Mouse (Mus musculus) gastrocnemius, postnatal 14 days (tissue): ENCODE measurements around the gene Bcan. TPM values are rescaled to one million over a fixed set of nuclear protein-coding genes. Genes with fewer than 3 reads are reported as not detected.

ENCODE experiments used
- DNase-seq: peaks from one replicate; pipeline ENCODE4 v3.0.0; 2021; ENCODE audit warnings: mixed read lengths
- intact Hi-C: fragments of 180-260 bp; cut with DNase I; formaldehyde crosslinking; loops from one replicate; pipeline ENCODE4 v1.15.1; 2025; ENCODE audit warnings: low total_unique reads
- long read RNA-seq, 2 experiments: library from polyadenylated mRNA; stranded (forward); transcript quantifications; one replicate each; pipeline ENCODE4 v2.0.0; 2021
- total RNA-seq, 2 experiments: library from RNA; stranded (reverse); gene quantifications; 2 replicates each; pipeline ENCODE4 v1.2.3; 2021

The Bcan gene
- under 1 TPM; 0.08 to 0.16 TPM for total RNA-seq
- long read RNA-seq, experiment 1, partial matches to known transcripts = 1 of 1 reads
- long read RNA-seq, experiment 1, other reads (novel, unspliced or antisense) = 0 of 1 reads
- long read RNA-seq, experiment 2 = 0 reads

DNA sequence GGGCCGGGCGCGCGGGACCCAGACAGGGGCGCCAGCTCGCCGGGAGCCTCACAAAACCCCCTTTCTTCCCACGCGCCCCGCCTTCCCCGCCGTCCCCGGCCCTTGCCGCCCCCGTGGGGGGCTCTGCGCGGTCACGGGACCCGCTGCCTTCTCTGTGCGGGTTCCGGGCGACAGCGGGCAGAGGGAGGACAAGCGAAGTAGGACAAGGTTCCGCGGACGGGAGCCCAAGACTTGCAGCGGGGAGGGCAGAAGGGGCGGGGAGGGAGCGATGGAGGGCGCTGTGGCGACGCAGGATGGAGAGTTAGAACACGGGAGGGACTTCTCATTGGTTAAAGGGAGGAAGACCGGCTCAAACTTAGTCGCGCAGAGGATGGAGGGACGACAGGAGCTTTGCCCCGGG lies at the start of gene Bcan:
TSS of gene Bcan (minus strand) at position 50 of the 400 bp plus-strand sequence.
- intact Hi-C loops = no loop called here
- DNase-seq = no peak

DNA sequence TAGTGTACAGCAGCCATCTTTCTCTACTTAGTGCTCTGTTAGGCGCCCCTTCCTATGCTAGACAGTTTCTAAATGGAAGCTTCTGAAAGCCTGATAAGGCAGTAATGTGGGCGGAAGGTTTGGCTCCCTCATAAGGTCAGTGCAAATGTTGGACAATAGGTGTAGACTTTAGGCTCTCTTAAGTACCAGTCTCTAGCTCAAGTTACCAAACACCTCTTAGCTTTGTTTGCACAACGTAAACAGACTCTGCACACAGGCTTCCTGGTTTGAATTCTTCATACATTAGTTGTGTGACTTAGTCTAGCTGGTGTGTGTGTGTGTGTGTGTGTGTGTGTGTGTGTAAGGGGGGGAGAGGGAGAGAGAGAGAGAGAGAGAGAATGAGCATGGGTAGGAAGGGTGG lies 49.5 kb upstream of the Bcan start:
- intact Hi-C loops = no loop called here
- DNase-seq = no peak

DNA sequence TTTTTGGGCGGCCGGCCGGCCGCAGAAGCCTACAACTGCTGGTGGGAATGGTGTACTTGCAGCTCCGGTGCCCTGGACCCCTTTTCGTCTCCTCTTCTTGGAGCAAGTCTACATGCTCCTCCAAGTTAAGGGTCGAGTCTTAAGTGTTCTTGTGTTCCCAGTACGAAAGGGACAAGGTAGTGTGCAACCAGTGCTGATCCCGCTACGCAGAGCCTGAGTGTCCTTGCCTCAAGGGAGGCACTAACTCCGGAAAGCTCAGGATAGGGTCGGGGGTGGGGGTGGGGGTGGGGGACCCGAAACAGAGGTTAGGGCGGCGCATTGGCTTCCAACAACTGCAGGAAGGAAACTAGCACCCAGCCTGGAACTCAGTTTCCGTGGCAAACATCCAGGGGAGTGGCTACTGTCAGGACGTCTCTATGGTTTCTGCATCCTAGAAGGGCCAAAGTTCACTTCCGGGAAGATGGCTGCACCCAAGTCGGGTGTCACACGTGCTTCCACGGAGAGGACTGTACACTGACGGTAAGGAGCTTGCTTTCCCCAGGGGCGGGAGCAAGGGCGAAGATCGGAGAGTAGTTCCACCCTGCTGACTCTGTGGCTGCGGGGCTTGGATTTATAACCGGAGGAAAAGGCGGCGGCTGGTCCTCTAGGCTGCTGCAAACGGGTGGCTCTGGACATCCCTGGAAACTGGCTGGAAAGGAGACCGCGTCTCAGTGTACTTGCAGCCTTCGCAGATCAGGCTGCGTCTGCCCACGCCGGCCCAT lies 42.8 kb upstream of the Bcan start, which contains the start of gene Gpatch4:
TSS of gene Gpatch4 (plus strand) at position 448 of the 761 bp plus-strand sequence.
- peak; percentile 84 for DNase-seq
- intact Hi-C loops = no loop called here

DNA sequence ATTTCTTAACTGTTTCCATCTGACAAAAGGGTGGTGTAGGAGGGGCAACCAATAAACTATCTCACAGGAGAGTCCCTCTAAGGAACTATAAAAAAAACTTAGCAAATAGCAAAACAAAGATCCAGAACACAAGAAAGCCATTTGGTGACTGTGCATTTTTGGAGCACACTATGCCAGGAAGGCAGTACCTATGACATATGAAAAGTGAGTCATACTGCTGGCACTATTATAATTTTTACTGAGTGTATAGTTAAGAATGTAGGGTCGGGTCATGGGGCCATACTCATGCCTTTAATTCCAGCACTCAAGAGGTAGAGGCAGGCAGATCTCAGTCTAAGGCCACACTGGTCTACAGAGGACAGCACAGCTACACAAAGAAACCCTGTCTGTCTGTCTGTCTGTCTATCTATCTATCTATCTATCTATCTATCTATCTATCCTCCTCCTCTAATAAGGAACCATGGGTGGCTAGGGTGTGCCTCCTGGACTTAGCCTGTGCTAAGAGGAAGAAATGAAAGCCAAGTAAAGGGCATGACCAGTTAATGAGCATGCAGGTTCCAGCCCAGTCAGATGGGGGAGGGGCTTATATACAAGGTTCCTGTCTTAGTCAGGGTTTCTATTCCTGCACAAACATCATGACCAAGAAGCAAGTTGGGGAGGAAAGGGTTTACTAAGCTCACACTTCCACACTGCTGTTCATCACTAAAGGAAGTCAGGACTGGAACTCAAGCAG lies 35.7 kb upstream of the Bcan start:
- DNase-seq = no peak
- intact Hi-C loops = no loop called here

DNA sequence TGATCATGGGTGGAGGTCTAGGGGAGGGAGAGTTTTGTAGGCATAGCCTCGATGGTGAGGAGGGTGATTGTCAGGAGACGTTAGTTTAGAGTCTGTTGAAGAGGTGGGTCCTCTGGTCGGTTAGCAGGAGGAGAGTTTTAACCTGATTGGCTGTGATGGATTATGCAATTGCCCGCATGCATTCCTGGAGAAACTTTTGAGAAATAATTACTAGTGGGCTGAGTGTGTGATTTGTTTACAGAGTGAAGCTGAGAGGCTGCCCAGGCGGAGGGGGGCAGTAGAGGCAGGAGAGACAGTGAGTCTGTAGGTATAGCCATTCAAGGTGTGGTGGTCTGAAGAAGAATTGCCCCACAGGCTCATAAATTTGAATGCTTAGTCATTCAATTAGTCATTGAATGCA lies 33.5 kb upstream of the Bcan start:
- intact Hi-C loops = no loop called here
- no peak for DNase-seq

DNA sequence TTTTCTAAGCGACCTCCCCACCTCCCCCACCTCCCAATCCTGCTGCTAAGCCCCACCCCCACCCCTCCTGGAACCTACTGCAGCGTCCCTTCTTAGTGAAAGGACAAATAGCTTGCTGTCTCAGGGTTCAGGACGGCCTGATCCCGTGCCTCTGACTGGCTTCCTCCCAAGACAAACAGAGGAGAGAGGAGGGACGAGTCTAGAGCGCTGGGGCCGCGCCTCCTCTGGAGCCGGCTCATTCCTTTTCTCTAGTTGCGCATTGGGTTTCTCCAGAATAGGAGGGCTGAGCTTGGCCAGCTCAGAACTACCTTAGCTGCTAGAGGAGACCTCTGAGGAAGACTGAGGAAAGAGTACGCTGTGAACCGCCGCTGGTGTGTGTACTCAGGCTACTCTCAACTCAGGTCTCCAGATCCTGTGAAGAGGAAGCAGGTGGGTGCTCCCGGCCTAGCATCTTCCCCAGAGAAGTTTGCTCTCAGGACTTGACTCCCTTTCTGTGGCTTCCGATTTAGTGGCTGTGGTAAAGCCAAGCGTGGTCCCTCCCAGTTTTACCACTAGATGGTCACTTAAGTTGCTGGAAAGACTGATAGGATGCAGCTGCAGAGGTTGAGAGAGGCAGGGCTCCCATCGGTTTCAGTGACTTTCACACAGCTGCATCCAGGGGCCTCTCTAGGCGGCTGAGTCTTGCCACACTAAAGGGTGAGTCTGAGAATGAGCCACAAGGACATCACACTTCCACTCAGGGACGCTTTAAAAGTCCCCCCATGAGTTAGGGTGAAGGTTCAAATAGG lies 30.8 kb upstream of the Bcan start:
- intact Hi-C loops = no loop called here
- no peak for DNase-seq

DNA sequence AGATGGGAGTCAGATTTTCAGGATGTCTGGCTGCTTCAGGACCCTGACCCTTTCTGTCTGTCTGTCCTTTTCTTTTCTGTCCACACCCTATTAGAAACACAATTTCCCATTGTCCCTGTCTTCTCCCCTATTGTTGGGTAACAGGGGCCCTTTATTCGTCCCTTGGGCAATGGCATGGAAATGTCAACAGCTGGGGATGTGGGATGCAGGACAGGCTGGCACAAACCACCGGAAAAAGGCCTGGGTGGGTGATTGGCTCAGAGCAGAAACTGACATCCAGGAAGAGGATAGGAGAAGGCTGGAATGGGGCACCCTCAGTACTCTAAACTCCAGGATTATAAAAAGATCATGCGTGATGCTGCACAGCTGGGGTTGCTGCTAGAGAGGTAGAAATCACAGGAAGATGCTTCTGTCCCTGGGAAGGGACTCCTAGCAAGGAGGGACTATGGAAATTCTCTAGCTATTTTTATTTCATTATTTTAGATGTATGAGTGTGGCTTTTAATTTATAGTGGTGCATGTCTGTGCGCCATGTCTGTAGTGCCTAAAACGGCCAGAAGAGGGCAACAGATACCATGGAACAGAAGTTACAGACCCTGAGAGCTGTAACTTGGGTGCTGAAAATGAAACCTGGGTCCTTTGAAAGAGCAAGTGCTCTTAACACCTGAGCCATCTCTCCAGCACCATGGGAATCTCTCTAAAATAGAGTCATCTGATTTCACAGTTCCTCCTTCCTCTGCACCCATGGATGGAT lies 27.6 kb upstream of the Bcan start, which contains the start of gene Hapln2:
TSS of gene Hapln2 (minus strand) at position 150 of the 753 bp plus-strand sequence.
- DNase-seq = no peak
- intact Hi-C loops = no loop called here

DNA sequence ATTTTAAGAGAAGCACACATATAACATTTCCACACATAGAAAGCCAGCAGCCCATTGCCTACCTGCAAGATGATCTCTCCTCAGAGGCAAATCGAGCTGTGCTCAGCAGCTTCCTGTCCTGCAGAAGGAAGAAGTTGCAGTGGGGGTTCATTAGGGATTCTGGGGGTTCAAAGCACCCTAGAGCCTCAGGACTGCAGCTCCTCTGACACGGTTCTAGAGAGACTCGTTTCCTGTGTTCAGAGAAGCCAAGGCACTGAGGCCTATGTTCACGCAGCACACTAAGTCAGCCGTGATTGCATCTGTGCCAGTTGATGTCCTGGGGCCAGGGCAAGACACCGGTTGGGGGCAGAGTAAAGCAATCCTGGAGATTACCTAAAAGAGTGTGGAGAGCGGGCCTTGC lies 26.8 kb upstream of the Bcan start:
- DNase-seq = no peak
- intact Hi-C loops = no loop called here

DNA sequence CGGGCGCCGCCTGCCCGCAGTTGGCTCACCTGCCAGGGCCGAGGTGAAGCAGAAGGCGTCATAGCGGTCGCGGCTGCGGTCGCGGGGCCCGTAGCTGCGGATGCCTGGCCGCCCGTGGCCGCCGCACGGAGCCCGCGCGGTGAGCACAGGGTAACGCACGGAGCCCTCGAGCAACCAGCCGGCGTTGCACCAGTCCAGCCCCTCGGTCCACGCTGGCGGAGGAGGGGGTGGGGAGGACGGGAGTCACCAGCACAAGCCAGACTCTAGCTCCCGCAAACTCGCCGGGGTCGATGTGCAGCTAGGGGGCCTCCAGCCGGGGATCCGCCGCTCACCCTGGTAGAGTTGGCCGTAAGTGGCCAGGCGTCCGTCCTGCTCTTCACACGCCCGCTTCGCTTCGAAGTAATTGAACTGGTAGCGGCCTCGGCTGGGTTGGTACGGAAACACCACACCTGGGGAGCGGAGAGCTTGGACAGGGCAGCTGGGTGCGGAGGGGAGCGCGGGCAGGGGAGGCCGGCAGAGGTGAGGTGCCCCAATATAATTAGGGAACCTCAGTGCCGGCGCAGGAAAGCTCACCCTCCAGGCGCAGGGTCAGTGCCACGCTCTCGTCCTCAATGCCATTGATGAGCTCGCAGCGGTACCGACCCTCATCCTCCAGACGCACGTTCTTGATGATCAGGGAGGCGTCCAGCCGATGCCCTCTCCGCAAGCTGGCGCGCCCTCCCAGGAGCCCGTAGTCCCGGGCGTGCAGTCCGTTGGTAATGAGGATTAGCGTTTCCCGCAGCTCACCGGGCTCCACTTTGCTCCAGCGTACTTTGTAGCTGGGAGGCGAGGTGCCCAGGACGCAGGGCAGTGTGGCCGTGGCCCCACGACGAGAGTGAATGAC lies 23.4 kb upstream of the Bcan start:
- intact Hi-C loops = no loop called here
- DNase-seq = no peak

DNA sequence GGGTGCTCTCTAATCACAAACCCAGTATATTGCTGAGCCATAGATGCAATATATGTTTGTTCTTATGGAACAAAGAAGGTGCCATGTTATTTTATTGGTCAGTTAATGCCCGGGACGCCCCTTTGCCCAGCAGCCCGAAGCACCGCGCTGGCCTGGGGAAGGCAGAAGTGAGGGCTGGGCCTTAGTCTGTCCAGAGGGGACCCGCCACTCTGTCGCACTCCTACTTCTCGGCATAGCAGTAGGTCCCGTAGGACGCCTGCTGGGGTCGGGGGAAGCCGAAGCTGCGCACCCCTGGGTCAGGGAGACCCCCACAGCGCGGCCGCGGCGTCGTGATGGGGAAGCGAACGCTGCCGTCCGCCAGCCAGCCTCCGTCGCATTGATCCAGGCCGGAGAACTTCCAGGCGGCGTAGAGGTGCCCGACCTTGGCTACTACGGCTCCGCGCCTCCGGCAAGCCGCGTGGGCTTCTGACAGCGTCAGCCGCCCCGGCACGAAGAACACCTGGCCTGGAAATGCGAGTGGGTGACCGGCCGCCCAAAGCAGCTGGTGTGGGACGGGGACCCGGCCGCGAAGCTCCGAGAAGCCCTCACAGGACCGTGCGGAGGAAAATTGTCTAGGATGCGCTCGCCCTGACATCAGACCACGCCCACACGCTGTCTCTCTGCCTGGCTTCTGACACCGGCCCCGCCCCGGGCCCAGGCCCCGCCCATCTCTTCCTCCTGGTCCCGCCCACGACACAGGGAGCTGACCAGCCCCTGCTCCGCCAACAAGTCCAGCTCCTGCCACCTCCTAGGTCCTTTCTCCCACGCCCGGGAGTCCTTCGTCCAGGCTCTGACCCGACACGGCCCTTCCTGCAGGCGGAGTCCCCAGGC lies 22.5 kb upstream of the Bcan start:
- peak; percentile 85 for DNase-seq
- intact Hi-C loops = no loop called here

DNA sequence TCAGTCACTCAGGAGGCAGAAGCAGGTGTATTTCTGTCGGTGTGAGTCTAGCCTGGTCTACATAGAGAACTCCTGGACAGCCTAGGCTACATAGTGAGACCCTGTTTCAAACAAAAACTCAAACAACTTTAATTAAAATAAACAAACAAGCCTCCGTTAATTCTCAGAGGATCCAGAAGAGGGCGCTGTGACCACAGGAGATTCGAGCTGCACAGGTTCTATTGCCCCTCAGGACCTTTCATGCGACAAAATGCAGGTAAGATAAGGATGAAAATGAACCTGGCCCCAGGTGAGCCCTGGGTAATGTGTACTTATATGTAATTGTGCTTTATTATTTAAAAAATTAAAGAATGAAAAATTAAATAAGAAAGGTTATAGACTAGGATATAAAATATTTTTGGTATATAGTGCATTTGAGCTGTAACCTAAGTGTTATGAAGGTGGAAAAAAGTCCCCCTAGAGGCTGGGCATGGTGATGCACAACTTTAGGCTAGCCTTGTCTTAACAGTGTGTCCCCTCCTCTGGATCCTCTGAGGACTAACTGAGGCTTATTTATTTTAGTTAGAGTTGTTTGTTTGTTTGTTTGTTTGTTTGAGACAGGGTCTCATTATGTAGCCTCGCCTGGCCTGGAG lies 10.7 kb upstream of the Bcan start:
- DNase-seq = no peak
- intact Hi-C loops = loop anchor here (2.0 to 10.0 kb wide), 2 partner anchors 62 to 234 kb away; no protein-coding TSS in a partner anchor

DNA sequence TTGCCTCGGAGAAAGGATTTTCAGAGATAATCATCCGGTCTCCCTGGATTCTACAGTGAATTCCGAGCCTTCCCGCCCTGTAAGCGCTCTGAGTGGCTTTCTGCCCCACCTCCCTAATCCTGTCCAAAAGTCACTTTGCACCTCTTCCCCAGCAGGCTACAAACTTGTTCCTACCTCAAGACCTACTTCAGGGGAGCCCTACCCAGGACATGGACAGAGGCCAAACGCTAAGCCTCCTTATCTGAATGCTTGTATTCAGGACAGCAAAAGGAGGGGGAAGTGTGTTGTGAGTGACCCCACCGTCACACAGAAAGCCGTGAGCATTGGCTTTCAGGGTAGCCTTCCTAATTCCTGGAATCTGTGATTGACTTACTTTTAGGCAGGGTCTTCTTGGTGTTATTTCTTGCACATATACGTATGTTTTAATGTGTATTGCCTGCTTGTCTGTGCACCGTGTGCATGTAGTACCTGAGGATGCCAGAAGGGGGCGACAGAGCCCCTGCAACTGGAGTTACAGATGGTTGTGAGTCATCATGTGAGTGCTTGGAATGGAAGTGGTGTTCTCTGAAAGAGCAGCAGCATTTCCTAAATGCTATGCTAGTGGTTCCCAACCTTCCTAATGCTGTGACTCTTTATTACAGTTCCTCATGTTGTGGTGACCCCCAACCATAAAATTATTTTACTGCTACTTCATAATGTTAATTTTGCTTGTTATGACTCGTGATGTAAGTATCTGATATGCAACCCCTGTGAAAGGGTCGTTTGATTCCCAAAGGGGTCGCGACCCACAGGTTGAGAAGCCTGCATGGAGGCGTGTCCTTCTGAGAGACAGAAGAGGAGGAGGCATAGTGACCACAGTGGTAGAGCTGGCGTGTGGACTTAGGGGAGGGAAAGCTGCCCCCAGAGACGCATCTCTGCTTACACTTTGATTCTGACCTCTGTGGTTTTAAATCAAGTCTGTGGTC lies 6.1 kb upstream of the Bcan start:
- intact Hi-C loops = no loop called here
- DNase-seq = no peak

DNA sequence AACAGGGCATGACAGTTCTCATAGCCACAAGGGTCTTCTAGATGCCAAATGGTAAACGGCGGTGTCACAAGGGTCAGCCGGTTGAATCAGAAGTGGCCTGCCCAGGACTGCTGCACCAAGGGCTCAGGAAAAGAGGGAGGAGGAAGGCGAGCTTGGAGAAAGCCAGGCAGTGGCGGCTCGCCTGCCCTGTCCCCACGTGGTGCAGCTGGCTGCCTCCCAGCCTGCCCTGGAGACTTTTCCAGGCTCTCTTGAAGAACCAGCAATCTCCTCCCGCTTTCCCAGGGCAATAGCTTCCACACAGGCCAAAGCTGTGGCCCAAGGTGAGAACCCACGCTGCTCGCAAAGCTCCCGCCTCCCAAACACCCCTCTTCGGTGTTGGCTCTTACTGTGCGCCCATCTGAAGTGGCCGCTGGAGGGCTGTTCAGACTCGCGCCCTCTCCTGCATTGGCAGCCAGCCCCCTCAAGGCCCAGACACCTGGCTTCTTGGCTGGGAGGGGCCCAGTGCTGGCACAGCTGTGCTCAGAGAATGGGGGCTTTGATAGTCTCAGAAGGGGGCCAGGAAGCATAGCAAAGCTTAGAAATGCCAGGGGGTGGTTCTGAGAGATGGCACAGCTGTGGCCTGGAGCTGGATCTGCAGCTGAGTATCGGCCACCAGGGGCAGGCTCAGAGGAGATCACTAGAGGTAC lies 2.4 kb upstream of the Bcan start:
- intact Hi-C loops = no loop called here
- no peak for DNase-seq

DNA sequence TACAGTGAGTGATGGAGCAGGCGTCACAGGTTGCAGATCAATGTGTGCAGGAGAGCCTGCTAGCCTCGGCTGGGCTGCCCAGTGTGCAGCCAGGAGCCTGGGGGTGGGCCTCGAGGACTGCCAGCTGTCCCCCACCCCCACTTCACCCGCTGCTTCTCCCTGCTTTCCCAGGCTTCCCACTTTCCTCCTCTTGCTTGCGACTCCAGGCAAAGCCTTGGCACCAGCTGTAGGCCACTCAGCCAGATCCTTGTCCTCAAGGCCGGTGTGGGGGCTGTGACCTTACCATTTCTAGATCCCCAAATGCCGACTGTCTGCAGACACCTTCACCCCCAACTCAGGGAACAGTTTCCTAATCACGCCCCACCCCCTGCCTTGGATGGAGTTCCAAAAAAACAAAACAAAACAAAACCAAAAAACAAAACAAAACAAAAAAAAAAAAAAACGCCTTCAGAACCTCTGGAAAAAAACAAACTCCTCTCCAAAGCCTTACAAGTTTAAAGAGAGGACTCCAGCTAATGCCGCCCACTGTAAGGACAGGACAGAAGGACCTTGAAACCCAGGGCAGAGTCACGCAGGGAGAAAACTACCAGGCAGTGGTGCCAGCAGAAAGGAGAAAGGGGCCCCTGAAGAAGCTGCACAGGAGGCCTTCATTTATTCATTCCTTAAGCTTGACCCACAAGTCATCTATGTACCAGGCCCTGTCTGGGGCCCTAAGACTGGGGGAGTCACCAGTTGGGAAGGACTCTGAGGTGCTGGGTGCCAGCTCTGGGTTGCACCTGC lies 976 bp upstream of the Bcan start:
- no peak for DNase-seq
- intact Hi-C loops = no loop called here
